9 mouse cellular contexts compared by ENCODE assay signal in genomic region chr9:119571411-119571888, GRCm38 (mm10). TPM values are rescaled to one million over a fixed set of nuclear protein-coding genes. Genes with fewer than 3 reads are reported as not detected.
DNase-seq lines count a peak whose midpoint lies in the region; ATAC-seq and TF ChIP-seq lines count a peak whose summit lies in the region.
"Had no signal": no experiment of that assay in that cellular context is flagged by ENCODE, and none has a peak within 500 bp of the region (broad histone marks: within the 10 kb centered on the region; RNA-seq: fewer than 3 reads in every experiment).

No protein-coding gene starts in this region.

- no peak for DNase-seq in heart, adult 8-10 months (ENCODE audit: low spot score)
- peak; percentile 47 for DNase-seq in embryo, embryonic 9.5 days (ENCODE audit: extremely low spot score)
- no peak for DNase-seq in urinary bladder, postnatal 4 days (ENCODE audit: low spot score in 2 of 2)
- DNase-seq in kidney, adult 2 months = no peak
- no peak for DNase-seq in left cerebral cortex, postnatal 36 days (ENCODE audit: low spot score in 2 of 2)
- DNase-seq: thymus, adult 2 months had no signal

- peak overlapping the region; percentile 55; the same call in 1 of the 2 replicates for H3K9ac ChIP-seq in heart, embryonic 13.5 days
- no peak overlapping the region for H3K9ac ChIP-seq in hindbrain, embryonic 12.5 days
- no peak overlapping the region for H3K9ac ChIP-seq in midbrain, embryonic 16.5 days (ENCODE audit: low read depth, low read length)

- no peaks in the 10 kb centered on the region for H3K9me3 ChIP-seq in heart, embryonic 13.5 days
- no peaks in the 10 kb centered on the region for H3K9me3 ChIP-seq in hindbrain, embryonic 12.5 days (replicated peaks)
- no peaks in the 10 kb centered on the region; the same call in 1 of the 2 replicates for H3K9me3 ChIP-seq in midbrain, embryonic 16.5 days (replicated peaks; ENCODE audit: control insufficient read depth, low read length, poor library complexity, severe bottlenecking)

- 0 out of 2 replicates have a peak overlapping the region, but pooled peaks have one; percentile 6 for H3K4me3 ChIP-seq in heart, embryonic 13.5 days
- peak overlapping the region; percentile 15 for H3K4me3 ChIP-seq in hindbrain, embryonic 12.5 days
- no peak overlapping the region for H3K4me3 ChIP-seq in midbrain, embryonic 16.5 days (ENCODE audit: low read depth, low read length)
- no peak overlapping the region for H3K4me3 ChIP-seq in kidney, adult 2 months (ENCODE audit: insufficient read depth, low read depth, low read length)

- WGBS in heart, embryonic 13.5 days = 8% methylated on average over 15 of the region's 15 CpGs
- 1% methylated on average over 15 of the region's 15 CpGs for WGBS in hindbrain, embryonic 12.5 days
- 2% methylated on average over 15 of the region's 15 CpGs for WGBS in midbrain, embryonic 16.5 days
- WGBS in kidney, adult 2 months = 8% methylated on average over 15 of the region's 15 CpGs

- no peaks in the 10 kb centered on the region for H3K36me3 ChIP-seq in heart, embryonic 13.5 days
- H3K36me3 ChIP-seq in hindbrain, embryonic 12.5 days = no peaks in the 10 kb centered on the region
- H3K36me3 ChIP-seq in midbrain, embryonic 16.5 days (ENCODE audit: control insufficient read depth, insufficient read depth, low read length) = no peaks in the 10 kb centered on the region
- H3K36me3 ChIP-seq in kidney, adult 2 months (ENCODE audit: control insufficient read depth, insufficient read depth, low read length) = no peaks in the 10 kb centered on the region

- H3K4me1 ChIP-seq in heart, embryonic 13.5 days = peaks cover 66% of the 10 kb centered on the region
- H3K4me1 ChIP-seq in hindbrain, embryonic 12.5 days = peaks cover 13% of the 10 kb centered on the region
- peaks cover 15% of the 10 kb centered on the region for H3K4me1 ChIP-seq in midbrain, embryonic 16.5 days (ENCODE audit: control insufficient read depth, insufficient read depth, low read length)
- H3K4me1 ChIP-seq in kidney, adult 2 months (ENCODE audit: control insufficient read depth, insufficient read depth, low read length) = no peaks in the 10 kb centered on the region

- ATAC-seq in heart, embryonic 13.5 days (ENCODE audit: extremely low read depth, insufficient number of reproducible peaks, low FRiP score, low TSS enrichment) = no peak
- ATAC-seq in hindbrain, embryonic 12.5 days (ENCODE audit: low FRiP score) = peak; percentile 61
- ATAC-seq in midbrain, embryonic 16.5 days = peak; percentile 40; the same call in 1 of the 2 replicates

- no peak for TF ChIP-seq CTCF in kidney, adult 2 months (conservative IDR thresholded peaks at IDR 0.05; ENCODE audit: insufficient read depth, insufficient read length, low read depth, low read length)

- intact Hi-C loops in left cerebral cortex, postnatal 36 days (cut with DNase I) = no loop called here

- peaks cover 91% of the 10 kb centered on the region for H3K27me3 ChIP-seq in heart, embryonic 13.5 days (replicated peaks)
- peaks cover 99% of the 10 kb centered on the region for H3K27me3 ChIP-seq in hindbrain, embryonic 12.5 days
- peaks cover 85% of the 10 kb centered on the region for H3K27me3 ChIP-seq in midbrain, embryonic 16.5 days (ENCODE audit: control insufficient read depth, insufficient read depth, low read depth, low read length)
- H3K27me3 ChIP-seq in kidney, adult 2 months (replicated peaks; ENCODE audit: control insufficient read depth, insufficient read depth, low read length) = no peaks in the 10 kb centered on the region

- no peak for TF ChIP-seq POLR2A in kidney, adult 2 months (IDR thresholded peaks at IDR 0.05; ENCODE audit: low read depth, low read length)

- H3K4me2 ChIP-seq in heart, embryonic 13.5 days = peak overlapping the region; percentile 43
- H3K4me2 ChIP-seq in hindbrain, embryonic 12.5 days (replicated peaks) = peak overlapping the region; percentile 44
- peak overlapping the region; percentile 37 for H3K4me2 ChIP-seq in midbrain, embryonic 16.5 days (ENCODE audit: low read length)

- H3K27ac ChIP-seq in heart, embryonic 13.5 days (replicated peaks) = no peak overlapping the region
- H3K27ac ChIP-seq in hindbrain, embryonic 12.5 days = no peak overlapping the region
- no peak overlapping the region for H3K27ac ChIP-seq in midbrain, embryonic 16.5 days (ENCODE audit: low read length)
- no peak overlapping the region for H3K27ac ChIP-seq in kidney, adult 2 months (ENCODE audit: insufficient read depth, low read depth, low read length)

RNA-seq across cellular contexts. Expression of gene Scn5a, which starts 7.4 kb away (rescaled TPM):
- polyA plus RNA-seq in heart, embryonic 13.5 days (2015; fragmentation: Nextera tagmentation; extraction: Ambion mirVana) = 7.4 and 7.8 TPM in 2 replicates
- total RNA-seq in heart, adult 8-10 months (2022) = 100 to 1,000 TPM; 176 to 234 (median 203) TPM
- 0.68 and 0.84 TPM in 2 replicates for polyA plus RNA-seq in hindbrain, embryonic 12.5 days (2016; fragmentation: Nextera tagmentation; extraction: Ambion mirVana)
- 0.29 and 0.40 TPM in 2 replicates for polyA plus RNA-seq in midbrain, embryonic 16.5 days (2015; fragmentation: Nextera tagmentation; extraction: Ambion mirVana)
- polyA plus RNA-seq in kidney, adult 2 months (2012; rRNA removed) = 0.72 and 1.0 TPM in 2 replicates
- 1 to 10 TPM; 2.8 to 5.4 TPM for total RNA-seq in left cerebral cortex, postnatal 36 days (2021)

Comparison
In these comparisons a context has a peak if more than half of its experiments do, and no peak if none do; other contexts are left out.
1. H3K4me3 ChIP-seq: peak in heart, embryonic 13.5 days (single experiment) and hindbrain, embryonic 12.5 days (single experiment); none in midbrain, embryonic 16.5 days (single experiment) and kidney, adult 2 months (single experiment).
2. Peak in every context shown above with its lines, with median percentiles within 50 percentile points of each other: H3K4me2 ChIP-seq.